Mouse (Mus musculus) liver (tissue): Measurements from ENCODE around the gene Sec24a.
"Not testable (repeated sequence)": the region's sequence is repeated elsewhere in the genome, so short reads cannot be mapped to it uniquely, and the experiment has no call there.

Experiments
- DNase-seq: peaks from one replicate; pipeline ENCODE4 v3.0.0-alpha.2; 2020; ENCODE audit warnings: mixed read lengths

Gene Sec24a

GRCm38 (mm10) chr11:51763213-51763907, at the start of gene Sec24a, which contains the start of gene Sar1b:
Sec24a (minus strand) TSS chr11:51763634.
Sar1b (plus strand) TSS chr11:51763687.
- DNase-seq: peak; percentile 87

- no peak for DNase-seq
Measured at GRCm38 (mm10) chr11:51812022-51812546, 48.6 kb upstream of the Sec24a start.

GRCm38 (mm10) chr11:51811230-51811629, 47.8 kb upstream of the Sec24a start:
- DNase-seq: no peak

GRCm38 (mm10) chr11:51809632-51810224, 46.3 kb upstream of the Sec24a start:
- no peak for DNase-seq

GRCm38 (mm10) chr11:51807108-51807879, 43.9 kb upstream of the Sec24a start:
- no peak for DNase-seq

GRCm38 (mm10) chr11:51805221-51805981, 42.0 kb upstream of the Sec24a start:
- peak; percentile 66 for DNase-seq

GRCm38 (mm10) chr11:51800634-51801325, 37.3 kb upstream of the Sec24a start:
- DNase-seq: no peak

GRCm38 (mm10) chr11:51796272-51796671, 32.8 kb upstream of the Sec24a start:
- no peak for DNase-seq

- DNase-seq: no peak
Measured at GRCm38 (mm10) chr11:51790662-51791061, 27.2 kb upstream of the Sec24a start.

GRCm38 (mm10) chr11:51789735-51790134, 26.3 kb upstream of the Sec24a start:
- not testable (repeated sequence) for DNase-seq

GRCm38 (mm10) chr11:51785926-51786325, 22.5 kb upstream of the Sec24a start:
- peak; percentile 77 for DNase-seq

GRCm38 (mm10) chr11:51782721-51783120, 19.3 kb upstream of the Sec24a start:
- DNase-seq: no peak

GRCm38 (mm10) chr11:51780773-51781267, 17.4 kb upstream of the Sec24a start:
- no peak for DNase-seq

GRCm38 (mm10) chr11:51777478-51777877, 14.0 kb upstream of the Sec24a start:
- DNase-seq: no peak

- peak; percentile 44 for DNase-seq
Measured at GRCm38 (mm10) chr11:51775507-51775906, 12.1 kb upstream of the Sec24a start.

GRCm38 (mm10) chr11:51768296-51768695, 4.9 kb upstream of the Sec24a start:
- DNase-seq: no peak

- no peak for DNase-seq
Measured at GRCm38 (mm10) chr11:51767579-51768220, 4.3 kb upstream of the Sec24a start.

GRCm38 (mm10) chr11:51764816-51765215, 1.4 kb upstream of the Sec24a start:
- DNase-seq: no peak

GRCm38 (mm10) chr11:51763955-51764354, 521 bp upstream of the Sec24a start:
- no peak for DNase-seq

GRCm38 (mm10) chr11:51761241-51761640, 2.2 kb downstream of the Sec24a start:
- DNase-seq: no peak

- no peak for DNase-seq
Measured at GRCm38 (mm10) chr11:51759941-51760657, 3.3 kb downstream of the Sec24a start.
